Mouse (Mus musculus): ENCODE measurements around the gene Rab4a. TPM values are rescaled to one million over a fixed set of nuclear protein-coding genes. Genes with fewer than 3 reads are reported as not detected.
A peak's percentile ranks its signal among the peaks of the same experiment; 100 is the strongest.

Rab4a gene
- polyA plus RNA-seq, 1 experiment from 2014 or later = 27.0 TPM

GRCm38 (mm10) chr8:123819683-123820610 lies 14.2 kb downstream of the Rab4a start:
- no peak overlapping the region for H3K27ac ChIP-seq (replicated peaks)
- H3K4me3 ChIP-seq (ENCODE audit: low read depth, low read length) = no peak overlapping the region
- H3K4me2 ChIP-seq (replicated peaks; ENCODE audit: low read depth) = no peak overlapping the region
- no peaks in the 10 kb centered on the region for H3K9me3 ChIP-seq (ENCODE audit: control insufficient read depth, low read length)
- 79% methylated on average over 19 of the region's 19 CpGs for WGBS
- no peaks in the 10 kb centered on the region for H3K27me3 ChIP-seq (ENCODE audit: control insufficient read depth, insufficient read depth, low read length)
- DNase-seq (ENCODE audit: low spot score) (no peak), ATAC-seq (ENCODE audit: low FRiP score, low TSS enrichment) (0 out of 2 replicates have a peak, but pooled peaks have one; percentile 51)
- TF ChIP-seq EP300 (optimal IDR thresholded peaks at IDR 0.05) = no peak
- TF ChIP-seq CTCF (IDR thresholded peaks at IDR 0.05; ENCODE audit: low read depth) = no peak
- no peaks in the 10 kb centered on the region for H3K4me1 ChIP-seq (replicated peaks; ENCODE audit: control insufficient read depth, insufficient read depth)
- no peaks in the 10 kb centered on the region for H3K36me3 ChIP-seq (ENCODE audit: control insufficient read depth, insufficient read depth, low read length)
- no peak overlapping the region for H3K9ac ChIP-seq (ENCODE audit: low read length)

GRCm38 (mm10) chr8:123820780-123821179 lies 15.0 kb downstream of the Rab4a start:
- Histone ChIP-seq H3K27me3 (ENCODE audit: control insufficient read depth, insufficient read depth, low read length) (no peaks in the 10 kb centered on the region), H3K36me3 (ENCODE audit: control insufficient read depth, insufficient read depth, low read length) (no peaks in the 10 kb centered on the region), H3K4me2 (replicated peaks; ENCODE audit: low read depth) (no peak overlapping the region), H3K9me3 (ENCODE audit: control insufficient read depth, low read length) (no peaks in the 10 kb centered on the region), H3K4me1 (replicated peaks; ENCODE audit: control insufficient read depth, insufficient read depth) (no peaks in the 10 kb centered on the region), H3K4me3 (ENCODE audit: low read depth, low read length) (no peak overlapping the region), H3K9ac (ENCODE audit: low read length) (no peak overlapping the region), H3K27ac (replicated peaks) (no peak overlapping the region)
- 86% methylated on average over 6 of the region's 6 CpGs for WGBS
- TF ChIP-seq EP300 (optimal IDR thresholded peaks at IDR 0.05) (no peak), CTCF (IDR thresholded peaks at IDR 0.05; ENCODE audit: low read depth) (no peak)
- DNase-seq (ENCODE audit: low spot score) (no peak), ATAC-seq (ENCODE audit: low FRiP score, low TSS enrichment) (no peak)

GRCm38 (mm10) chr8:123823111-123823510 lies 17.3 kb downstream of the Rab4a start:
- peaks cover 3% of the 10 kb centered on the region for H3K36me3 ChIP-seq (ENCODE audit: control insufficient read depth, insufficient read depth, low read length)
- no peak overlapping the region for H3K9ac ChIP-seq (ENCODE audit: low read length)
- H3K4me3 ChIP-seq (ENCODE audit: low read depth, low read length) = no peak overlapping the region
- TF ChIP-seq EP300 (optimal IDR thresholded peaks at IDR 0.05) (no peak), CTCF (IDR thresholded peaks at IDR 0.05; ENCODE audit: low read depth) (peak; percentile 49)
- WGBS = 81% methylated on average over 10 of the region's 10 CpGs
- H3K4me2 ChIP-seq (replicated peaks; ENCODE audit: low read depth) = no peak overlapping the region
- ATAC-seq (ENCODE audit: low FRiP score, low TSS enrichment) (no peak), DNase-seq (ENCODE audit: low spot score) (no peak)
- no peaks in the 10 kb centered on the region for H3K9me3 ChIP-seq (ENCODE audit: control insufficient read depth, low read length)
- no peaks in the 10 kb centered on the region for H3K4me1 ChIP-seq (replicated peaks; ENCODE audit: control insufficient read depth, insufficient read depth)
- H3K27ac ChIP-seq (replicated peaks) = no peak overlapping the region
- H3K27me3 ChIP-seq (ENCODE audit: control insufficient read depth, insufficient read depth, low read length) = no peaks in the 10 kb centered on the region

- H3K9ac ChIP-seq (ENCODE audit: low read length) = no peak overlapping the region
- H3K4me2 ChIP-seq (replicated peaks; ENCODE audit: low read depth) = no peak overlapping the region
- no peak overlapping the region for H3K4me3 ChIP-seq (ENCODE audit: low read depth, low read length)
- no peaks in the 10 kb centered on the region for H3K27me3 ChIP-seq (ENCODE audit: control insufficient read depth, insufficient read depth, low read length)
- ATAC-seq (ENCODE audit: low FRiP score, low TSS enrichment) = no peak
- TF ChIP-seq EP300 (optimal IDR thresholded peaks at IDR 0.05) = no peak
- TF ChIP-seq CTCF (IDR thresholded peaks at IDR 0.05; ENCODE audit: low read depth) = no peak
- H3K4me1 ChIP-seq (replicated peaks; ENCODE audit: control insufficient read depth, insufficient read depth) = no peaks in the 10 kb centered on the region
- no peaks in the 10 kb centered on the region for H3K9me3 ChIP-seq (ENCODE audit: control insufficient read depth, low read length)
- H3K27ac ChIP-seq (replicated peaks) = no peak overlapping the region
- H3K36me3 ChIP-seq (ENCODE audit: control insufficient read depth, insufficient read depth, low read length) = peaks cover 3% of the 10 kb centered on the region
- DNase-seq (ENCODE audit: low spot score) = peak; percentile 60
- 64% methylated on average over 18 of the region's 18 CpGs for WGBS
Measured at GRCm38 (mm10) chr8:123823532-123824123, 17.8 kb downstream of the Rab4a start.

- no peak overlapping the region for H3K27ac ChIP-seq (replicated peaks)
- H3K9ac ChIP-seq (ENCODE audit: low read length) = no peak overlapping the region
- H3K27me3 ChIP-seq (ENCODE audit: control insufficient read depth, insufficient read depth, low read length) = no peaks in the 10 kb centered on the region
- peak; percentile 58; the same call in 1 of the 2 replicates for ATAC-seq (ENCODE audit: low FRiP score, low TSS enrichment)
- H3K4me2 ChIP-seq (replicated peaks; ENCODE audit: low read depth) = no peak overlapping the region
- no peak overlapping the region for H3K4me3 ChIP-seq (ENCODE audit: low read depth, low read length)
- 63% methylated on average over 9 of the region's 9 CpGs for WGBS
- H3K4me1 ChIP-seq (replicated peaks; ENCODE audit: control insufficient read depth, insufficient read depth) = no peaks in the 10 kb centered on the region
- no peaks in the 10 kb centered on the region for H3K9me3 ChIP-seq (ENCODE audit: control insufficient read depth, low read length)
- peak; percentile 72 for TF ChIP-seq CTCF (IDR thresholded peaks at IDR 0.05; ENCODE audit: low read depth)
- no peak for TF ChIP-seq EP300 (optimal IDR thresholded peaks at IDR 0.05)
- peaks cover 8% of the 10 kb centered on the region for H3K36me3 ChIP-seq (ENCODE audit: control insufficient read depth, insufficient read depth, low read length)
- DNase-seq (ENCODE audit: low spot score) = no peak
Measured at GRCm38 (mm10) chr8:123826001-123826400, 20.2 kb downstream of the Rab4a start.

- no peak for ATAC-seq (ENCODE audit: low FRiP score, low TSS enrichment)
- TF ChIP-seq EP300 (optimal IDR thresholded peaks at IDR 0.05) (no peak), CTCF (IDR thresholded peaks at IDR 0.05; ENCODE audit: low read depth) (no peak)
- H3K9ac ChIP-seq (ENCODE audit: low read length) = no peak overlapping the region
- H3K4me3 ChIP-seq (ENCODE audit: low read depth, low read length) = no peak overlapping the region
- no peak overlapping the region for H3K4me2 ChIP-seq (replicated peaks; ENCODE audit: low read depth)
- H3K4me1 ChIP-seq (replicated peaks; ENCODE audit: control insufficient read depth, insufficient read depth) = no peaks in the 10 kb centered on the region
- H3K36me3 ChIP-seq (ENCODE audit: control insufficient read depth, insufficient read depth, low read length) = peaks cover 8% of the 10 kb centered on the region
- no peaks in the 10 kb centered on the region for H3K9me3 ChIP-seq (ENCODE audit: control insufficient read depth, low read length)
- no peak overlapping the region for H3K27ac ChIP-seq (replicated peaks)
- H3K27me3 ChIP-seq (ENCODE audit: control insufficient read depth, insufficient read depth, low read length) = no peaks in the 10 kb centered on the region
- WGBS = 84% methylated on average over 7 of the region's 7 CpGs
- no peak for DNase-seq (ENCODE audit: low spot score)
Measured at GRCm38 (mm10) chr8:123826758-123827157, 21.0 kb downstream of the Rab4a start.
